Mouse (Mus musculus) midbrain, embryonic 10.5 days (tissue): Measurements from ENCODE around the gene Wsb2. TPM values are rescaled to one million over a fixed set of nuclear protein-coding genes. Genes with fewer than 3 reads are reported as not detected.
"Not testable (repeated sequence)": the region's sequence is repeated elsewhere in the genome, so short reads cannot be mapped to it uniquely, and the experiment has no call there.

ENCODE experiments used
- DNase-seq: peaks from one replicate; pipeline ENCODE4 v3.0.0-alpha.2; 2017; ENCODE audit warnings: low spot score
- H3K27ac ChIP-seq: fragments of 300-500 bp; sonication (generic); replicated peaks from 2 replicates; pipeline ENCODE4 v1.5.1; 2016; ENCODE audit warnings: mild to moderate bottlenecking
- H3K27me3 ChIP-seq: fragments of 300-500 bp; sonication (generic); 2 replicates; pipeline ENCODE4 v1.6.1; 2016; ENCODE audit warnings: low read depth, mild to moderate bottlenecking; ENCODE audit not compliant: poor library complexity, severe bottlenecking
- H3K36me3 ChIP-seq: fragments of 300-500 bp; sonication (generic); 2 replicates; pipeline ENCODE4 v1.6.1; 2016; ENCODE audit warnings: mild to moderate bottlenecking, moderate library complexity
- H3K4me1 ChIP-seq: fragments of 300-500 bp; sonication (generic); 2 replicates; pipeline ENCODE4 v1.6.1; 2016
- H3K4me3 ChIP-seq: fragments of 300-500 bp; sonication (generic); 2 replicates; pipeline ENCODE4 v1.5.1; 2016; ENCODE audit warnings: mild to moderate bottlenecking, moderate library complexity
- H3K9me3 ChIP-seq: fragments of 300-500 bp; sonication (generic); replicated peaks from 2 replicates; pipeline ENCODE4 v1.6.1; 2016; ENCODE audit warnings: mild to moderate bottlenecking
- WGBS: fragments of 180-500 bp; shearing (Covaris S2); methylation state at CpG from one replicate; pipeline ENCODE4 v1.1.7; 2016; 5-methylcytosine and 5-hydroxymethylcytosine counted together
- polyA plus RNA-seq: library from polyadenylated mRNA; unstranded; fragments of >200 nt; fragmentation: Nextera tagmentation; extraction: Ambion mirVana; gene quantifications from 2 replicates; pipeline ENCODE4 v1.2.1, GENCODE M21; 2016

Wsb2 gene
- polyA plus RNA-seq, 1 experiment from 2014 or later: 48.4 TPM

DNA sequence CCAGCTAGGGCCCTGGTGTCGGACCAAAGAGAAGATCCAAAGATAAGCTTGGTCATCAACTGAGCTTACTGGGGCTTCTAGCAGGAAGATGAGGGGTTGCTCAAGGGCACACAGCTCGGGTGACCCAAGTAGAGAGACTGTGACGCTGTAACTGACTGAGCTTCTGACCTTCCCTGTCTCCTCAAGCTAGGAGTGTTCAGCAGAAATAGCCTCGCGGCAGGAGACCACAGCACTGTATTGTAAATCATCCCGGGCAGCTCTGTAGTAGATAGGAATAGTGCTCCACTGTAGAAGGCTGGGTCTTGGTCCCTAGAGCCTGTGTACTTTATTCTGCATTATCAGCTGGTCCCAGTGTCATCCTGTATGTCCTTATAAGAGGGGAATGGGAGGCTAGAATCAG lies 15.2 kb upstream of the Wsb2 start:
- 85% methylated on average over 6 of the region's 6 CpGs for WGBS
- H3K4me3 ChIP-seq: no peak overlapping the region
- H3K36me3 ChIP-seq: no peaks in the 10 kb centered on the region; the same call in 1 of the 2 replicates
- H3K27me3 ChIP-seq: no peaks in the 10 kb centered on the region
- no peaks in the 10 kb centered on the region for H3K4me1 ChIP-seq
- no peak for DNase-seq
- H3K9me3 ChIP-seq: 0 out of 2 replicates have a peak, but pooled peaks cover 3% of the 10 kb centered on the region
- no peak overlapping the region for H3K27ac ChIP-seq

DNA sequence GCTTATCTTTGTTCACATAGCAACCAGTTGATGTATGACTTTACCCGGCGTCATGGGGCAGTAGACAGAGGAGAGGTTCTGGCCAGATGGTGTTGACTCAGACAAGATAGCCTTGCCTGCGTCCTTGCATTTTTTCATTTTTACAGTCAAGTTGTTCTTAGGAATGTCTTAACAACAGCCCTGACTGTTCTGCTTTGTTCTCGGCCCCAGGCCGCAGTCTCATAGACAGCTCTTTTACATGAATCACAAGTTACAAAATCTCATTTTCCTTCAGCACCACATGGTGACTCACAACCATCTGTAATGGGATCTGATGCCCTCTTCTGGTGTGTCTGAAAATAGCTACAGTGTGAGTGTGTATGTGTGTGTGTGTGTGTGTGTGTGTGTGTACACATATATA lies 12.6 kb upstream of the Wsb2 start:
- H3K9me3 ChIP-seq, H3K4me3 ChIP-seq: not testable (repeated sequence)

DNA sequence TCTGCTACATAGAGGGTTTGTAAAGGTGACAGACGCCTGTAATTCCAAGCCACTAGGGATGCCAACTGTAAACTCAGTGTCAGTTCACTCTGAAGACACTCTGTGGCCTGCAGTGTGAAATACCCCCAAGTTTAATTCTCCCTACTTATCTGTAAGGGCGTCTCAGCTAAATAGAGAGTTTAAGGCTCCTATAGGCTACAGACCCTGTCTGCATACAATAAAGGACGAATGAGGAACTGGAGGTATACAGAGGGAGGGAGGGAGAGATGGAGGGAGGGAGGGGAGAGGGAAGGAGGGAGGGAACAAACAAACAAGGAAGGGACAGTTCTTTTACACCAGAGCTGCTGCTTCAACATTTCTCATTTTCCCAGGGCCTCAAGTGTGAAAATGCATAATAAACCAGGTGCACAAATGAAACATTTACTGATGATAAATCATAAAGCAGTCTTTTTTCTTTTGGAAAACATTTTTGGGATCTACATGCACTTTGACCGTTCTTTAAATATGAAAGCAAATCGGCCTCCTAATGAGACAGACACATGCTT lies 11.6 kb upstream of the Wsb2 start:
- no peak for DNase-seq
- WGBS: 81% methylated on average over 5 of the region's 5 CpGs
- no peak overlapping the region for H3K27ac ChIP-seq
- H3K27me3 ChIP-seq: no peaks in the 10 kb centered on the region; the same call in 1 of the 2 replicates
- H3K9me3 ChIP-seq: 0 out of 2 replicates have a peak, but pooled peaks cover 4% of the 10 kb centered on the region
- H3K36me3 ChIP-seq: no peaks in the 10 kb centered on the region; the same call in 1 of the 2 replicates
- H3K4me3 ChIP-seq: no peak overlapping the region
- H3K4me1 ChIP-seq: peaks cover 6% of the 10 kb centered on the region; the same call in 1 of the 2 replicates

More for the DNA sequence above, 12.6 kb upstream of the Wsb2 start:
- not testable (repeated sequence) for H3K36me3 ChIP-seq, H3K27ac ChIP-seq, H3K4me1 ChIP-seq, H3K27me3 ChIP-seq, DNase-seq
- WGBS: 95% methylated on average over 5 of the region's 5 CpGs

DNA sequence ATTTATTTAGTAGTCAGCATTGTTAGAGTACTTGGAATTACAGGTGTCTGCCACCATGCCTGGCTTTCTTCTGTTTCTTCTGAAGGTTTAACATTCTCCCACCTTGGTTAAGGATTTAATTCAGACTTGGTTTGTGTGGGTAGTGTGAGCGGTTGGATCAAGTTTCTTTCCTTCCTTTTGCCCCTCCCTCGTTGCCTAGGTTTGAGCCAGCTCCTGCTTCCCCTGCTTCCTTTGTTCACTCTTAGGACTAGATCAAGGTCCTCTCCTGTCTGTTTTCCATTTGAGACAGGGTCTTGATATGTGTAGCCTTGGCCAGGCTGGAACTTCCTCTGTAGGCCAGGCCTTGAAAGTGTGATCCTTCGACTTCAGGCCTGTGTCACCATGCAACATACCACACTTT lies 10.8 kb upstream of the Wsb2 start:
- 68% methylated on average over 3 of the region's 3 CpGs for WGBS
- Histone ChIP-seq H3K27ac (no peak overlapping the region), H3K27me3 (no peaks in the 10 kb centered on the region; the same call in 1 of the 2 replicates), H3K4me3 (no peak overlapping the region), H3K9me3 (0 out of 2 replicates have a peak, but pooled peaks cover 4% of the 10 kb centered on the region), H3K36me3 (no peaks in the 10 kb centered on the region; the same call in 1 of the 2 replicates), H3K4me1 (peaks cover 8% of the 10 kb centered on the region; the same call in 1 of the 2 replicates)
- DNase-seq: no peak

DNA sequence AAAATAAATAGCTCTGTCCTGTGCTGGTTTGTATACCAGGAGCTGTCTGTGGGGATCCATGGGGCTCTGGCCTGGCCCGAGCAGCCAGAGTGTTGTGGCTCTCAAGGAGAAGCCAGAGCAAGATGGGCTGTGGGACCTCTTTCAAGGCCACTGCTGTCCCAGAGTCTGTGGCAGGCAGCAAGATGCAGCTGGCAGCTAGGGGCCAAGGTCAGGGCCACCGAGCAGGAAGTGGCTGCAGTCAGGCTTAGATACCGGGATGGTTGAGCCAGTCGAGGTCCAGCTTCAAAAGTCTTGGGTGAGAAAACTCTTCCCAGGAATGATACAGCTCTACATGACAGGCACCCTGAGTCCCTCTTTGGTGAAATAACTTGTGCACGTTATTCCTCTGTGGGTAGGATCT lies 10.1 kb upstream of the Wsb2 start:
- H3K4me3 ChIP-seq: no peak overlapping the region
- 0 out of 2 replicates have a peak, but pooled peaks cover 4% of the 10 kb centered on the region for H3K9me3 ChIP-seq
- H3K4me1 ChIP-seq: peaks cover 8% of the 10 kb centered on the region; the same call in 1 of the 2 replicates
- no peaks in the 10 kb centered on the region; the same call in 1 of the 2 replicates for H3K36me3 ChIP-seq
- WGBS: 84% methylated on average over 5 of the region's 5 CpGs
- DNase-seq: no peak
- no peak overlapping the region for H3K27ac ChIP-seq
- no peaks in the 10 kb centered on the region; the same call in 1 of the 2 replicates for H3K27me3 ChIP-seq

DNA sequence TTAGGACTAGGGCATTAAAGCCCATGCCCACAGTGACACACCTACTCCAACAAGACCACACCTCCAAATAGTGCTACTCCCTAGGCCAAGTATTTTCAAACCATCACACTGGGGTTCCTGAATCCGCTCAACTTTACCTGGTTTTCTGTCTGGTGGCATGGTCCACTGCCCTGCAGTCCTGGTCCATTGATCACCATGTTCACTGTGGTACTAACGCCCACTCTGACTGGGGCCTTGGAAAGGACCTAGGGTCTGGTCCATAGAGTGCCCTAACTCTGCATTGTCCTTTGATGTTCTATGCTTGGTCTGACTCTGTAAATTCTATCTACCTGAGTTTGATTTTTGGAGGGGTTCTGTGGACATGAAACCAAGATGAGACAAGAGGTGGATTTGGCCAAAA lies 9.3 kb upstream of the Wsb2 start:
- no peak for DNase-seq
- Histone ChIP-seq H3K9me3 (0 out of 2 replicates have a peak, but pooled peaks cover 4% of the 10 kb centered on the region), H3K4me3 (peak overlapping the region; percentile 31), H3K36me3 (no peaks in the 10 kb centered on the region; the same call in 1 of the 2 replicates), H3K27me3 (no peaks in the 10 kb centered on the region; the same call in 1 of the 2 replicates), H3K4me1 (peaks cover 8% of the 10 kb centered on the region; the same call in 1 of the 2 replicates), H3K27ac (0 out of 2 replicates have a peak overlapping the region, but pooled peaks have one; percentile 24)
- 91% methylated on average over 2 of the region's 2 CpGs for WGBS

DNA sequence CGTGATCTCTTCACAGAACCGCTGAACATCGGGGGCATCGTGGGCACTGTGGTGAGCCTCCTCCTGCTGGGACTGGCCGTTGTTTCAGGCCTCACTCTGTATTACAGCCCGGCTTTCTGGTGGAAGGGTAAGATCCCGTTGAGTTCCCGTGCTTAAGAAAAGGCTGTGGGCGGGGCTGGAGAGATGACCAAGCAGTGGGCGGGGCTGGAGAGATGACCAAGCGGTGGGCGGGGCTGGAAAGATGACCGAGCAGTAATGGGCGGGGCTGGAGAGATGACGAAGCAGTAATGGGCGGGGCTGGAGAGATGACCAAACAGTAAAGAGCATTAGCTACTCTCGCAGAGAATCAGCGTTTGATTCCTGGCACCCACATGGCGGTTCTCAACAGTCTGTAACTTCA lies 8.8 kb upstream of the Wsb2 start:
- H3K4me3 ChIP-seq: peak overlapping the region; percentile 31

DNA sequence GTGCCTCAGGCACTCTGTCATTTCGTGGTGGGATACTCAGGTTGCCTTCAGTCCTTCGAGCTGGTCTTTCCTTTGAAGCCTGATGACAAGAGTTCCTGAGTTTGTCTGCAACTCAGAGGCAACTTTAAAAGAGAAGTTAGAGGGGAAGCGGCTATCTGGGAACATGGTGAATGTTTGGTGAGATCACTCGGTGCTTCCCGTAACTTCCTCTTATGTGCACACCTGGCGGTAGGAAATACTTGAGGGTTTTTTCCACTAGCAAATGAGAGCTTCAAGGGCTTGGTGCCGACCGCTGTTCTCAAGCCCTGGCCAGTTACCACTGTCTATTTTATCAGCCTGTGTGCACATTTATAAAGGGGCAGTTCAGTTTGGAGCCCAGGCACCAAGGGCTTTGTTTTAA lies 3.0 kb upstream of the Wsb2 start:
- Histone ChIP-seq H3K27me3 (peaks cover 15% of the 10 kb centered on the region), H3K27ac (no peak overlapping the region), H3K9me3 (0 out of 2 replicates have a peak, but pooled peaks cover under 1% of the 10 kb centered on the region), H3K36me3 (no peaks in the 10 kb centered on the region), H3K4me3 (no peak overlapping the region), H3K4me1 (peaks cover 34% of the 10 kb centered on the region)
- DNase-seq: no peak
- WGBS: 80% methylated on average over 8 of the region's 8 CpGs

More for the DNA sequence above, 8.8 kb upstream of the Wsb2 start:
- 21% methylated on average over 19 of the region's 19 CpGs for WGBS
- Histone ChIP-seq H3K9me3 (0 out of 2 replicates have a peak, but pooled peaks cover 4% of the 10 kb centered on the region), H3K27me3 (no peaks in the 10 kb centered on the region; the same call in 1 of the 2 replicates), H3K36me3 (no peaks in the 10 kb centered on the region; the same call in 1 of the 2 replicates), H3K4me1 (peaks cover 8% of the 10 kb centered on the region; the same call in 1 of the 2 replicates), H3K27ac (0 out of 2 replicates have a peak overlapping the region, but pooled peaks have one; percentile 24)
- DNase-seq: peak; percentile 84

DNA sequence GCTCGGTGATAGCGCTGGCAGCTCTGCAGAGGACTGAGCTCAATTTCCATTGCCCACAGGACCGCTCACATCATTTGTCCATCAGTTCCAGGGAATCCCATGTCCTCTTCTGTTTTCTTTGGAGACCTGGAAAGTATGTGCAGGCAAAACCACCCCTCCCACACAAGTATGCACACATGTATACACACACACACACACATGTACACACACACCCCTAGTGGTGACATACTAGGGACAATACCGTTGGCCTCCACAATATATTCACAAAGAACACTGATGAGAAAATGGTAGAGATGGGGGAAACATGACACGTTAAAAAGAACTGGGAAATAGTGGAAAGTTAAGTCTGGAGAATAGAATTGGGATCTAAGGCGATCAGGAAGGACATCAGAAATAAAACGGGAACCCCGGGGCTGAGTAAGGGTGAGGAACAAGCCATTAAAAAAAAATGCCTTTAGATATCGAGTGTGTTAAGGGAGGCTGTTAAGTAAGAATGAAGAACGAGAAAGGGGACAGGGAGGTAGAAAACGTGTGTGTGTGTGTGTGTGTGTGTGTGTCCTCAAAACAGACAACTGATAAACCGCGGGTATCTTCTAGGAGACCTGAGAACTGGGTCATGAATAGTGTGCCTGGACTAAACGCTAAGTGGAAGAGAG lies 1.3 kb upstream of the Wsb2 start:
- Histone ChIP-seq H3K4me3 (peak overlapping the region; percentile 96), H3K4me1 (peaks cover 47% of the 10 kb centered on the region)
- no peak for DNase-seq

DNA sequence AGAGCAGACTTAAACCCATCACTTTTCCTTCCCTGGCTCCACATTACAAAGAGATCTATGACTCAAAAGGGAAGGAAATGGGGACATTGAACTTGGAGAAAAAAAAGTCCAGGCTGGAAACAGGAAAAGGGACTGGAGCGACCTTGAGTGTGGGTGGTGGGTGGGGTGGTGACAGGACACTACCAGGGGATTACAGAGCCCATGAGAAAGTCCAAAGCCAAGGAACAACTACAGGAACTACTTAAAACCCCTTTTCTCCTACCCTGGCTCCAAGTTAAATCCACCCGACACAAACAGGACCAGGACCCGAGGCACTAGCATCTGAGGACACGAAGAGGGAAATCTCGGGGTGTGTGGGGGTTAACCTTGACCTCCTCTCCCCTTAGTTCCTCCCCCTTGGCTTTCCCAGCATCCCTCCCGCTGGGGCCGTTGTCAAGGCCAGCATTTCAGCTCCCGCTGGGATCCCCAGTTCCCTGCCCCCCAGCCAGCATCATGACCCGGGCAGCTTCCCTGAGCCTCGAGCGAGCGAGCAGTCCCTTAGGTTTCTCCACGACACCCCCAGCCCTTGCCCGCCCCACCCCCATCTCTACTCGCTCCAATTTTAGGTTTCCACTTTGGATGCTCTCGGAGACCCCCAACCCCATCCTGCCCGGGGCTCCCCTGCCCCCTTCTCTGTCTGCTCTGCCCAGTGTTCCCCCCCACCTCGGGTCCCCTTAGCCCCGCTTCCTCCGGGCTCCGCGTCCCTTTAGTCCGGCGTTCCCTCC lies 557 bp upstream of the Wsb2 start:
- peak overlapping the region; percentile 94 for H3K27ac ChIP-seq
- no peaks in the 10 kb centered on the region for H3K36me3 ChIP-seq
- H3K4me1 ChIP-seq: peaks cover 53% of the 10 kb centered on the region
- peak overlapping the region; percentile 96 for H3K4me3 ChIP-seq
- peak; percentile 60 for DNase-seq
- H3K9me3 ChIP-seq: no peaks in the 10 kb centered on the region
- peaks cover 15% of the 10 kb centered on the region for H3K27me3 ChIP-seq
- 1% methylated on average over 24 of the region's 24 CpGs for WGBS

More for the DNA sequence above, 1.3 kb upstream of the Wsb2 start:
- Histone ChIP-seq H3K36me3 (no peaks in the 10 kb centered on the region), H3K27ac (peak overlapping the region; percentile 94), H3K27me3 (peaks cover 15% of the 10 kb centered on the region), H3K9me3 (no peaks in the 10 kb centered on the region)
- WGBS: 57% methylated on average over 14 of the region's 14 CpGs

DNA sequence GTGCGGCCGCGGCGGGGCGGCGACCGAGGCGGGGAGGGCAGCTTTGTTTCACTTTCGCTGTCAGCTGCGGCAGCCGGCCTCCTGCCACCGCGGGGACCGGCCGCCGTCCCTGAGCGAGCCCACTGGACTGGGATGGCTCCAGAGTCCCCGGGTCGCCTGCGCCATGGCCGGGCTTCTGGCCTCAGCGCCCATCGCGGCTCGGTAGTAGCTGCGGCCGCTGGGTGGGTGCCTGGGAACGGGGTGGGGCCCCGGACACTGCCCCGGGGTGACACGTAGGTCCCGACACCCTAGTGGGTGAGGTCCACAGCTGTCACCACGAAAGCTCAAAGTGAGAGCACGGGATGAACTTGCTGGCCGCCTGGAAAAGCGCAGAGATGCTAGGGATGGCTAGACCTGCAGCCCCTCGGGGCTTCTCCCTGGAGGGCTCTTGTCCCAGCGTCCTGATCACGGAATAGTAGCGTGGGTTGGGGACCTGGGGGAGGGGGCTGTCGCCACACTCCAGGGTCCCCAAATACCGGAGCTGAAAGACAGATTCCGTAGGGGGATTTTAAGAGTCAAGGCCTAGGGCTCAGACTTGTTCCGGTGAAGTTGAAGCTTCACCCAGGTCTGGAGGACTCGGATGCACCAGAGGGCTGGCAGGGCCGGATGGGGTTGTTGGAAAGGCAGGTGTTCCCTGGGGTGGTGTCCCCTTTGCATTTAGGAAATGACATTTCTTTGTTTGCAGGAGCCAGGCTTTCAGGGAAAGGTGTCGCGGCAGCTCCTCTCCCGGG lies 559 bp downstream of the Wsb2 start:
- Histone ChIP-seq H3K4me3 (peak overlapping the region; percentile 96), H3K27me3 (peaks cover 15% of the 10 kb centered on the region), H3K9me3 (no peaks in the 10 kb centered on the region), H3K4me1 (peaks cover 53% of the 10 kb centered on the region), H3K27ac (peak overlapping the region; percentile 94), H3K36me3 (no peaks in the 10 kb centered on the region)
- under 1% methylated on average over 49 of the region's 49 CpGs for WGBS
- peak; percentile 73 for DNase-seq

DNA sequence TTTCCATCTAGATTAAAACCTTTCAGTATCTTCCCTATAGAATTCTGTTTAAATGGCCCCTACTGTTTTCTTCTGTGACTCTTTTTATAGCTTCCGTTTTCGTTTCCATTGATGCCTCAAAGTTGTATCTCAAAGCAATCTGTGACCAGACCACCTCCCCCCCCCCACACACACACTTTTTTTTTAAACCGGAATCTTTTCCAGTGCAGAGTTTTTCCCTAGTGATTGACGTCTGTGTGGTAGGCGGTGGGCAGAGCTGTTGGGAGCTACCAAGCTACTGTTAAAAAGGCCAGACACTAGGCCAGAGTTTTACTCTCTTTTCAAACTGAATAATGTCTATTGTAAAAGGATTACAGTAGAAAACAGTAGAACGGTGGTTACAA lies 1.1 kb downstream of the Wsb2 start:
- WGBS: 14% methylated on average over 6 of the region's 6 CpGs
- Histone ChIP-seq H3K27ac (peak overlapping the region; percentile 94; the same call in 1 of the 2 replicates), H3K36me3 (peaks cover under 1% of the 10 kb centered on the region; the same call in 1 of the 2 replicates), H3K4me3 (peak overlapping the region; percentile 96), H3K4me1 (peaks cover 59% of the 10 kb centered on the region), H3K9me3 (no peaks in the 10 kb centered on the region), H3K27me3 (peaks cover 15% of the 10 kb centered on the region)
- no peak for DNase-seq
